Mouse (Mus musculus): ENCODE measurements around the gene Olfm4.

Gene Olfm4

DNA sequence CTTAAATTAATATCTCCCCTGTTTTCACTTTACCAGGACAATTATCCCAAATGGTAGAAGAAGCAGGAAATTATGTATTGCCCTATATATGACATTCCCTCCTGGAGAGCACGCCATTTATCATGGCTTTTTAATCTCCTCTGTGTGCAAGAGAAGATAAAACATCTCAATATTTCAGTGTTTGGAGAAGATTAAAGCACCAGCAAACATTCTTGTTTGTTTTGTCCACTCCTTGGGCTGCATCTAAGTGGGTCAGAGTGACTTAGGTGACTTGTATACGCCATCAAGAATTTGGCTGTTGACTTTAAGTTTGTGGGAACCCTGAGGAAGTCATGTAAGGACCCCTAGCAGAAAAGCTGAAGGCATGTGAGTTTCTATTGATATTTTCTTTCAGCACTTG is at the start of gene Olfm4:
Gene Olfm4 (plus strand): TSS at position 301 of the 400 bp plus-strand sequence.
- DNase-seq (ENCODE audit: low spot score), result no peak

DNA sequence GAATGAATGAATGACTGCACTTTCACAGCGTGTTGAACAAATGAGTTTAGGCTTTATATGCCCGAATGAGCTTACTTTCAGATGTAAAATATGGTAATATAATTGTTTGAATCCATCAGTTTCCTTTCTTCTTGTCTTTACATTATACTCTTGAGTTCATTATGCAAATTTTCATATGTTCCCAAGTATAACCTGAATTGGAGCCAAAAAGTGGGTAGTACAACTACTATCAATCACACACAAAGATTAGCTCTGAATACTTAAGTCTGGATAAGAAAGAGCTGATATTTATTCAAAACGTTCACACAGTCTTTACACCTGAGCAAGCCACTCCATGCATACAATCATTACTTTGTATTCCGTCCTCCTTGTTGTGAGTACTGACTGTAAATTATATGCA is 49.5 kb upstream of the Olfm4 start:
- no peak for DNase-seq (ENCODE audit: low spot score)

DNA sequence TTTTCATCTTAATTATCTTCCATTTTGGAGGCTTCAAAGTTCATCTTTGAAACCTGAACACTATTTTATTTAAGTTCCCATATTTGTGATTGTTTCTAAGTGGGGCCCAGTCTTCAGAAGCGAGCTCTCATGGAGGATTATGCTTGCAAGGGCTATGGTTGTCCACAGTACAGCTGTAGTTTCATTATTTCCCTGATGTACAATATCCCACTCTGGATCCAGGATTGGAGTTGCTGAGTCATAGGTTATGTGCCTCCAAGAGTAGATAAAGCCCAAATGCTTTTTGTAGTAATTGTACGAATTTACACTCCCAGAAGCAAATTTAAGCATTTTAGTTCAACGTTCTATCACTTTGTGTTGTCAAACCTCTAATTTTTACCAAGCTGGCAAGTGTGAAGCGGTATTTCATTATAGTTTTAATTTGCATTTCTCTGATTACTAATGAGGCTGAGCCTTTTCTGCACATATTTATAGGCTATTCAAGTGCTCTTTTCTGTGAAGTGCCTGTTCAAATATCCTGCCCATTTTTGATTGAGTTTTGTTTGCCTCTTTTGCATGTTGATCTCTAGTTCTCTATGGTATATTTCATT is 46.9 kb upstream of the Olfm4 start:
- DNase-seq (ENCODE audit: low spot score), result no peak

DNA sequence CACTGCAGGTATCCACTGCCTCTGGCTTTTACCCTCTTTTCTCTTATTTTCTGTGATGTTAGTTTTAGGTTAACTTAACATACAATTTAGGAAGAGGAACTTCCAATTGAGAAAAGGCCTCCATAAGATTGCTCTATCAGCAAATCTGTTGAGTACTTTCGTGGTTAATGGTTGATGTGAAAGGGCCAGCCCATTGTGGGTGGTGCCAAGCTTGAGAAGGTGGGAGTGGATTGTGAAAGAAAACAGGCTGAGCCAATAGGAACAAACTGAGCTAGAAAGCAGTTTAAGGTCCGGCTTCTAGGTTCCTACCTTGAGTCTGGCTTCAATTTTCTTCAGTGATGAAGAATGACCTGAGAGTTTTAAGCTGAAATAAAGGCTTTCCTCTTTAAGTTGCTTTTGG is 38.0 kb upstream of the Olfm4 start:
- DNase-seq (ENCODE audit: low spot score), result no peak

GRCm38 (mm10) chr14:79955678-79956077 is 28.2 kb upstream of the Olfm4 start:
- no peak for DNase-seq (ENCODE audit: low spot score)

GRCm38 (mm10) chr14:79957789-79958487 is 25.9 kb upstream of the Olfm4 start:
- no peak for DNase-seq (ENCODE audit: low spot score)

- DNase-seq (ENCODE audit: low spot score), result no peak
Measured at GRCm38 (mm10) chr14:79961187-79961586, 22.7 kb upstream of the Olfm4 start.

- no peak for DNase-seq (ENCODE audit: low spot score)
Measured at GRCm38 (mm10) chr14:79961602-79962001, 22.3 kb upstream of the Olfm4 start.

DNA sequence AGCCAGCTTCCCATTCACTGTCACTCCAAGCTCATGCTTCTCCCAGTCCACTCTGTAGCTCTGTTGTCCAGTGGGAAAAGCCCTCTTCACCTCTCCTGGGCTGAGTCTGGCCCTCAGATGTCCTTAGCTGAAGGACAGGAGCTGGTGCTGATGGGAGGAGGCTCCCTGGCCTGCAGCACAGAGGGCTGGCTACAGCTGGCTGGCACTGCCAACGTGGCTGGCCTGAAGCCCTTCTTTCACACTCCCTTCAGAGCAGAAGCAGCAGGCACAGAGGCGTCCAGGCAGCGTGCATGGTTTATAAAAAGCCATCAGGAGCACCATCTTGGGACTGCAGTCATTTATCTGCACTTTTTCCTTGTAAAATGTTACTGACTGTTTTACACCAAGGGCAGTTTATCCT is 13.7 kb upstream of the Olfm4 start:
- DNase-seq (ENCODE audit: low spot score), result no peak

DNA sequence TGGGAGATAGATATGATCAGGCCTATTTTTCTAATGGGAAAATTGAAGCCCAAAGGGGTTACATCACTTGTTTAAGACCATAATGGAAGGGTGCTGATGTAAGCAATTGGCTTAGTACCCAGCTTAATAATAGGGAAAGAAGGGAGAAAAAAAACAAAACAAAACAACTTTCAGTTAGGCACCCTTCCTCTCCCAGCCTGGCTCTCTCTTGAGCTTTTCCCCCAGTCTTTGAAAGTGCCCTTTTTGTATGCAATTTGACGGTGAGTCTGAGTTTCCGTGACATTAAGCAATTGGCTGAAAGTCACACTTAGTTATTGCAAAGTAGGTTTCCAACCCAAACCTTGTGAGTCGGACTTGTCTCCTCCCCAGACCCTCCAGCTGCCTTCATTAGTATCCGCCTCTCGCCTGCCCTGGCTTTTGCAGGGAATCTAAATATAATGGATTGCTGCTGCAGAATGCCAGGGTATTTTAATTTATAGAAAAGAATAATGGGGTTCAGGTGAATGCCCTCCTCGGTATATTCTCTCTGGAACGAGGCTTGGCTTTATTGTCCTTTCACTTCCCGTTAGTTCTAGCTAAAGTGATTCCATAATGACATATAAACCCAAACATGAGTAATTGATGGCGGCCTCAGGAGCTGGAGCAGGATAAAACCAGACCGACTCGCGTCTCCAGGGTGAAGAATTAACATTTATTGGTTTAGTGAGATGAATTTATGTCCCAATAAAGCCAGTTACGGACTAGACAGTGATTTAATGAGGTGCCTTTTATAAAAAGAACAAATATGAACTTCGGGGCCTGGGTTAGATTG is 12.7 kb upstream of the Olfm4 start:
- DNase-seq (ENCODE audit: low spot score), result no peak

GRCm38 (mm10) chr14:79981437-79981836 is 2.4 kb upstream of the Olfm4 start:
- DNase-seq (ENCODE audit: low spot score), result no peak

- DNase-seq (ENCODE audit: low spot score), result no peak
Measured at GRCm38 (mm10) chr14:79985137-79985670, 1.3 kb downstream of the Olfm4 start.

GRCm38 (mm10) chr14:79985696-79986095 is 1.8 kb downstream of the Olfm4 start:
- no peak for DNase-seq (ENCODE audit: low spot score)

DNA sequence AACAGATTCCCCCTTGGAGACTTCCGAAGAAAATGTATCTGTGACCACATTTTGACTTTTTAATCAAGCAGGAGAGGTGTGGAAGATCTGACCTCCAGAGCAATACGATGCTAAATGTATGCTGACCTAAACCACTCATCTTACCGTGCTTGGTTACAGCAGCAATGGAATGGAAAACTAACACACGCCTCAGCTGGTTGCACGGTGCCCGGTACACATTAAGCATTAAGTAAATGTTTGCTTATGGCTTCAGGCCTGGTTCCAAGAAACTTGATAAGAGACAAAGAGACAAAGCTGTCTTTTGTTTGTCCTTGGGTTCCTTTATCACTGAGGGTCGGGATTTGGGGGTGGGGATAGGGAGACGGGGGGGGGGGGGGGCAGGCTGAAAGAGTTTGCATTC is 3.0 kb downstream of the Olfm4 start:
- DNase-seq (ENCODE audit: low spot score), result no peak

DNA sequence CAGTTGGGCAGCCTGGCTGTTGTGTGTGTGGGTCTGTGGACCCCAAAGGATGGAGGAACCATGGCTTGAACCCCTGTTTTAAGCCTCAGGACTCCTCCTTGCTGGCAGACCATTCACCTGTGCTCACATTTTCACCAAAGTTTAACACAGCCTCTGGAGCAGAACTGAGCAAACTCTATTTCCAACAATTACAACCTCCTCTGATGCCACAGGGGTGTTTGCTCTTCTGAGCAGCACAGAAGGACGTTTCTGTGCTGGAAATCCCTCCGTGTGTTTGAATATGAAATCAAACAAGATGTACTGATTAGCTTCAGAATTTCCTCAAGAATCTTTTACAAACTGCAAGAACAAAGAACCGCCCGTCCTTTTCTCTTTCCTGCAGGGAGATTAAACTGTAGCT is 5.9 kb downstream of the Olfm4 start:
- DNase-seq (ENCODE audit: low spot score), result no peak

GRCm38 (mm10) chr14:79990547-79990946 is 6.7 kb downstream of the Olfm4 start:
- no peak for DNase-seq (ENCODE audit: low spot score)

DNA sequence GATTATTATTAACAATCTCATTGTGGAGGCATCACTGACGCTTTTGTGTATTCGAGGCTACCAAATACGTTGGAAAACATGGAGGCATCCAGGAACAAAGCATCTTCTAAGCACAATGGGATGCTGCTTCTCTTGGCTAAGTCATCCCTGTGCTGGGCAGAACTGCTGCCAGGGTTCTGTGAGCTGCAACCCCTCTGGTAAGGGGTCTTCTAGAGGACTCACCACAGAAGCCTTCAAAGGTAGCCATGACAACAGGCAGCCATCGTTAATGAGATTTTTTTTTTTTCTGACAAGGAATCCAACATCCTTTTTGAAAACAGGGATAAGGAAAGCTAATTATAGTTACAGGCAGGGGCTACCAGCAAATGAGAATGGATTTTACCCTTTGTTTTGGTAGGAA is 13.7 kb downstream of the Olfm4 start:
- DNase-seq (ENCODE audit: low spot score), result no peak

- DNase-seq (ENCODE audit: low spot score), result no peak
Measured at GRCm38 (mm10) chr14:80000110-80000531, 16.2 kb downstream of the Olfm4 start.

GRCm38 (mm10) chr14:80007686-80008085 is 23.8 kb downstream of the Olfm4 start:
- DNase-seq (ENCODE audit: low spot score), result no peak

- no peak for DNase-seq (ENCODE audit: low spot score)
Measured at GRCm38 (mm10) chr14:80010426-80010825, 26.5 kb downstream of the Olfm4 start.

DNA sequence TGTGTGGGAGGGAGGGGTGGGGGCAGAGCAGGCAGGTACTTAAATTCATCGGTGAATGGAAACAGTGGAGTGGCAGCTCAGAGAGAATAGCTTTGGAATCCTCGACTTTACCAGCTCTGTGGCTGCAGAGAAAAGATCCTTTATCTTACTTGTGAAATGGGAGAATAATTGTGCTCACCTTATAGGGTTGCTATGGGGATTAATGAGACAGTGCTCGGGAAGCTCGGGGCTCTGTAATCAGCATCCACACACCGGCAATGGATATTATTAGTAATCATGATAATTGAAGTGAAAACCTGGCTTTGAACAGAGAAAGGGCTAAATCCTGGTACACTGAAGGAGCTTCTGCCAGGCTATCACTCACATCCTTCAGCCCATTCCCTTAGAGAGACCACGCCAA is 31.1 kb downstream of the Olfm4 start:
- DNase-seq (ENCODE audit: low spot score), result no peak

DNA sequence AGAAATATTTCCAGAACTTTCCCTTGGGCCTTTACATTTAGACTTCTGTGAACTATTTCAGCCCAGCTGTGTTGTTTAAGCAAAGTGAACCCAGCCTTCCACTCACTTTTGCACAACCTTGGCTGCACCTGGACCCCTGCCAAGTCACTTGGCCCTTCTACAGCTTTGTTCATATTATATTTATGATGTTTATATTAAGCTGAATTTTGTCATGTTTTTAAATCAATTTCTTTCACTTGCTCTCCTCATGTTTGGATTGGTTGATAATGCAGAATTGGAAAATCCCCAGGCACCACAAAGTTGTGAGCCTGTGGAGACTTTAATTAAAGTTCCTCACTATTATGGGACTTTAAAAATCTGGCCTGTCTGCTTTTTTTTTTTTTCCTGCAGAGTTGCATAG is 32.2 kb downstream of the Olfm4 start:
- DNase-seq (ENCODE audit: low spot score), result no peak

- no peak for DNase-seq (ENCODE audit: low spot score)
Measured at GRCm38 (mm10) chr14:80026078-80026477, 42.2 kb downstream of the Olfm4 start.

Measured in embryo, embryonic 10 days (tissue).